Mouse (Mus musculus) G1E (cell line): ENCODE data around the gene Dkk2.

ENCODE experiments used
- CTCF ChIP-seq: IDR thresholded peaks from 2 replicates; pipeline ENCODE4 v1.5.1; 2012; ENCODE audit warnings: low read depth, low read length, inconsistent platforms, mixed read lengths
- GATA1 ChIP-seq: IDR thresholded peaks from 2 replicates; pipeline ENCODE4 v1.6.1; 2012; ENCODE audit warnings: borderline replicate concordance, low read length, inconsistent platforms, mixed read lengths
- GATA2 ChIP-seq: IDR thresholded peaks from 2 replicates; pipeline ENCODE4 v1.6.1; 2012; ENCODE audit warnings: low read depth, low read length, inconsistent platforms, borderline replicate concordance
- POLR2AphosphoS5 ChIP-seq: IDR thresholded peaks from 2 replicates; pipeline ENCODE4 v1.6.1; 2012; ENCODE audit warnings: low read depth, low read length, inconsistent platforms; ENCODE audit not compliant: insufficient replicate concordance
- TAL1 ChIP-seq: conservative IDR thresholded peaks from 2 replicates; pipeline ENCODE4 v1.6.1; 2012; ENCODE audit warnings: low read depth, low read length, inconsistent platforms, mixed read lengths

DNA sequence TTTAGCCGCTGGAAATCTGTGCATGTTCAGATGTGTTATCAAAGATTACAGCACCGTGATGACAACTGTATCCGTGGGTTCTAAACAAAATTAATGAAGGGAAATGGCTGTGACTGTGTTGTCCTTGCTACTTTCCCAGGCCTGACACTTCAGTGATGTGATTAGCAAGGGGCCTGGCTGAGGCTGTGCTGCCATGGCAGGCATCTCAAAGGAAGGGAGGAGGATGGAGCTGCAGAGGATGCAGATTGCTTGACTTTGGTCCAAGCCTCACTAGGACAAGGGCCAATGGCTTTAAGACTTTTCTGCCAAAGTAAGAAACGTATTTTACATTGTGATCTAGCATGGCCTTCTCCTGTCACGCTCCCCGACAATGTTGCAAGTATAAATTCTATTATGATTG is 11.2 kb downstream of the Dkk2 start:
- TF ChIP-seq GATA1 (no peak), CTCF (no peak), TAL1 (no peak), POLR2AphosphoS5 (no peak), GATA2 (no peak)
